Mouse (Mus musculus) stomach, postnatal 0 days (tissue): ENCODE measurements around the gene Egfem1. TPM values are rescaled to one million over a fixed set of nuclear protein-coding genes. Genes with fewer than 3 reads are reported as not detected.

Source experiments
- ATAC-seq: fragments of 200-750 bp; cut with Nextera tagmentation; 2 replicates; pipeline ENCODE4 v1.8.0; 2017; ENCODE audit not compliant: low FRiP score, low TSS enrichment
- DNase-seq: peaks from one replicate; pipeline ENCODE4 v3.0.0-alpha.2; 2016; ENCODE audit warnings: low spot score
- H3K27ac ChIP-seq: fragments of 300-500 bp; sonication (generic); replicated peaks from 2 replicates; pipeline ENCODE4 v1.5.1; 2014; ENCODE audit warnings: mild to moderate bottlenecking, control low read depth
- H3K27me3 ChIP-seq: fragments of 300-500 bp; sonication (generic); 2 replicates; pipeline ENCODE4 v1.6.1; 2014; ENCODE audit warnings: low read length; ENCODE audit not compliant: control insufficient read depth, insufficient read depth
- H3K36me3 ChIP-seq: fragments of 300-500 bp; sonication (generic); 2 replicates; pipeline ENCODE4 v1.6.1; 2014; ENCODE audit warnings: low read length, mixed read lengths; ENCODE audit not compliant: control insufficient read depth, insufficient read depth
- H3K4me1 ChIP-seq: fragments of 300-500 bp; sonication (generic); replicated peaks from 2 replicates; pipeline ENCODE4 v1.6.1; 2014; ENCODE audit warnings: antibody characterized with exemption; ENCODE audit not compliant: control insufficient read depth, insufficient read depth
- H3K4me2 ChIP-seq: fragments of 300-500 bp; sonication (generic); replicated peaks from 2 replicates; pipeline ENCODE4 v1.6.1; 2014; ENCODE audit warnings: low read depth, mild to moderate bottlenecking, control low read depth, moderate library complexity
- H3K4me3 ChIP-seq: fragments of 300-500 bp; sonication (generic); 2 replicates; pipeline ENCODE4 v1.5.1; 2014; ENCODE audit warnings: low read depth, low read length, control low read depth
- H3K9ac ChIP-seq: fragments of 300-500 bp; sonication (generic); 2 replicates; pipeline ENCODE4 v1.6.1; 2014; ENCODE audit warnings: mild to moderate bottlenecking, low read length, control low read depth, mixed read lengths
- H3K9me3 ChIP-seq: fragments of 300-500 bp; sonication (generic); 2 replicates; pipeline ENCODE4 v1.6.1; 2016; ENCODE audit warnings: low read length; ENCODE audit not compliant: control insufficient read depth
- CTCF ChIP-seq: IDR thresholded peaks from 2 replicates; pipeline ENCODE4 v1.5.1; 2016; ENCODE audit warnings: antibody characterized with exemption, low read depth, mild to moderate bottlenecking, moderate library complexity
- EP300 ChIP-seq: optimal IDR thresholded peaks from 2 replicates; pipeline ENCODE3; 2016; ENCODE audit warnings: antibody characterized with exemption
- WGBS: fragments of 180-500 bp; shearing (Covaris S2); extraction: QIAGEN DNeasy Blood & Tissue Kit; methylation state at CpG from one replicate; pipeline ENCODE4 v1.1.7; 2014; 5-methylcytosine and 5-hydroxymethylcytosine counted together
- polyA plus RNA-seq: library from polyadenylated mRNA; unstranded; fragments of >200 nt; fragmentation: Nextera tagmentation; extraction: Ambion mirVana; gene quantifications from 2 replicates; pipeline ENCODE4 v1.2.1, GENCODE M21; 2015

The Egfem1 gene
- polyA plus RNA-seq, 1 experiment from 2014 or later: 0.16 TPM

DNA sequence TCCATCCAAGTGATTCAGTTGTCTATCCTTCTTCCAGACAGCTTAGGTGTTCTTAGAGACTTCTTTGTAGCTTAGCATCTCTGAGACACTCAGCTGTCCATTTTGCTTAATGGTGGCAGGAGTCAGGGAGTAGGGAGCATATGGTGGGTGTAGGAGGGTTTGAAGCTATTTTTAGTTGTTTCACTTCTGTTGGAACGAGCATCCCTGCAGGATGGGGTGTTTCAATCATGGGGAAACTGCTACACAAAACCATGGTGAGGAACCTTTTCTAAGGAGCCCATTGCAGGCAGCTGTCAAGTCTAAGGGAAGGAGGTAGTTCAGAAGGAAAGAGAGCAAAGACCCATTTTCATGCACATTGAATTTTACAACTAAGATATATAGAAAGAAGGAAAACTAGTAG, 458.1 kb downstream of the Egfem1 start:
- 51% methylated on average over 1 of the region's 1 CpGs for WGBS
- TF ChIP-seq EP300 (no peak), CTCF (no peak)

GRCm38 (mm10) chr3:29541477-29542079, 459.8 kb downstream of the Egfem1 start:
- Histone ChIP-seq H3K9me3 (no peaks in the 10 kb centered on the region), H3K9ac (no peak overlapping the region), H3K4me3 (no peak overlapping the region), H3K27ac (no peak overlapping the region), H3K4me1 (no peaks in the 10 kb centered on the region), H3K27me3 (no peaks in the 10 kb centered on the region), H3K4me2 (no peak overlapping the region), H3K36me3 (no peaks in the 10 kb centered on the region)
- WGBS: 62% methylated on average over 1 of the region's 1 CpGs
- TF ChIP-seq CTCF (no peak), EP300 (no peak)
- DNase-seq: no peak
- ATAC-seq: no peak

More for the DNA sequence above, 458.1 kb downstream of the Egfem1 start:
- Histone ChIP-seq H3K4me1 (no peaks in the 10 kb centered on the region), H3K9ac (no peak overlapping the region), H3K9me3 (no peaks in the 10 kb centered on the region), H3K4me2 (no peak overlapping the region), H3K27me3 (no peaks in the 10 kb centered on the region), H3K4me3 (no peak overlapping the region), H3K36me3 (no peaks in the 10 kb centered on the region), H3K27ac (no peak overlapping the region)
- DNase-seq (no peak), ATAC-seq (no peak)

GRCm38 (mm10) chr3:29544056-29544455, 462.2 kb downstream of the Egfem1 start:
- TF ChIP-seq EP300 (no peak), CTCF (no peak)
- ATAC-seq (no peak), DNase-seq (no peak)
- H3K9ac ChIP-seq: no peak overlapping the region
- no peaks in the 10 kb centered on the region for H3K36me3 ChIP-seq
- H3K4me2 ChIP-seq: no peak overlapping the region
- H3K27me3 ChIP-seq: no peaks in the 10 kb centered on the region
- WGBS: 66% methylated on average over 1 of the region's 1 CpGs
- H3K27ac ChIP-seq: no peak overlapping the region
- no peaks in the 10 kb centered on the region for H3K9me3 ChIP-seq
- no peaks in the 10 kb centered on the region for H3K4me1 ChIP-seq
- no peak overlapping the region for H3K4me3 ChIP-seq

DNA sequence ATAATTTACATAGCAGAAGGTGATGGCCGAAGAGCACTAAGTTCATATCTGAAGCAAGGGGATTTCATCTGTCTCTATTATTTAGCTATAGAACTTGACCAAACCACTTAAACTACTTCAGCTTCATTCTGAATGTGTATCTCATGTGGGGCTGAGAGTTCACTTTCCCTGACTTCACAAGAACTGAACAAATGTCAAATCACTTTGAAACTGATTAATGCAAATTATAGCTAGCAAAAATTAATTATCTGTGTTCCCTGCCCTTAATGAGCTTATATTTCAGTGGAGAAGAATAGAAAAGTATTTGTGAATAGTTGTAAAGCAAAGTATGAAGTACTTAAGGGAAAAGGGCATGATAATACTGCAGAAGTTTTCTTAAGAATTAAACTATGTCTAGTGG, 481.3 kb downstream of the Egfem1 start:
- no peak overlapping the region for H3K9ac ChIP-seq

DNA sequence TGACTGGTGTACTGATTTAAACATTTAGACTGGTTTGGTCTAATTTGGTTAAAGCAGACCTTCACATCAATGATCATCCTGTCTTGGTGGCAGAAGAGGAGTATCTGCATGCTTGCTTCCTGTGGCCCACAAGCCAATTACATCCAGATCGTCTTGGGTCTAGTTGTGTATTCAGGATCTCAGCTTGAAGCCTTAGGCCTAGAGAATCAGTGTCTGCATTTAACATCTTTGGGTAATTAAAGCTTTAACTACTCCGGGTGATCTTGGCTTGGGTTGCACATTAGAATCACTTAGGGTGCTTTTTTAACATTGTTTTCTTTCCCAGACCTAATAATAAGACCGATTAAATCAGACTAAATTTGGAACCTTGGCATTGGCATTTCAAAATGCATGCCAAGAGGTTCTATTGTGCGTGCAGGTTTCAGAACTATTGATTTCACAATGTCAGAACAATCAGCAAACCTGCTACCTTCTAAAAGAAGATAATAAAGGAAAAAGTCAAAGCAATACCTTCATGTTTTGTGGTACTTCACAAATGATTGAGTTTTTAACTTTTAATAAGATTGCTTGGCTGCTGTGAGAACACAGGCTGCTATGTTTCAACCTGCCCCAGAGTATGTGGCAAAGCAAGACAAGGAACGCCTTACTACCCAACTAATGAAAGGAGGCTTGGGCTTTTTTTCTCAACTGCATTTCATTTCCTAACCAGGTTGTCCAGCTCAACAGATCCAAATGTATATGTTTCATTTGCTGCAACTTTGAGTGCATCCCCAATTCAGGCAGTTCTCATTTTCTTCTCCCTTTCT, 496.4 kb downstream of the Egfem1 start:
- WGBS: 65% methylated on average over 5 of the region's 5 CpGs
- Histone ChIP-seq H3K4me1 (no peaks in the 10 kb centered on the region), H3K36me3 (no peaks in the 10 kb centered on the region), H3K4me2 (no peak overlapping the region), H3K27me3 (no peaks in the 10 kb centered on the region), H3K9me3 (no peaks in the 10 kb centered on the region), H3K4me3 (no peak overlapping the region), H3K27ac (no peak overlapping the region), H3K9ac (no peak overlapping the region)
- ATAC-seq: no peak
- DNase-seq: no peak
- TF ChIP-seq CTCF: no peak
- no peak for TF ChIP-seq EP300

More for the DNA sequence above, 481.3 kb downstream of the Egfem1 start:
- ATAC-seq (no peak), DNase-seq (no peak)
- Histone ChIP-seq H3K4me3 (no peak overlapping the region), H3K9me3 (no peaks in the 10 kb centered on the region), H3K4me2 (no peak overlapping the region), H3K27ac (no peak overlapping the region), H3K4me1 (no peaks in the 10 kb centered on the region), H3K27me3 (no peaks in the 10 kb centered on the region), H3K36me3 (no peaks in the 10 kb centered on the region)
- WGBS: 90% methylated on average over 1 of the region's 1 CpGs
- TF ChIP-seq CTCF (no peak), EP300 (no peak)

GRCm38 (mm10) chr3:29582749-29583148, 500.9 kb downstream of the Egfem1 start:
- no peaks in the 10 kb centered on the region for H3K9me3 ChIP-seq
- ATAC-seq (no peak), DNase-seq (no peak)
- H3K4me1 ChIP-seq: no peaks in the 10 kb centered on the region
- H3K4me3 ChIP-seq: no peak overlapping the region
- 31% methylated on average over 8 of the region's 8 CpGs for WGBS
- H3K4me2 ChIP-seq: no peak overlapping the region
- H3K27me3 ChIP-seq: no peaks in the 10 kb centered on the region
- no peak overlapping the region for H3K9ac ChIP-seq
- TF ChIP-seq CTCF: no peak
- no peak for TF ChIP-seq EP300
- no peaks in the 10 kb centered on the region for H3K36me3 ChIP-seq
- no peak overlapping the region for H3K27ac ChIP-seq
